Mouse (Mus musculus) urinary bladder, postnatal 0 days (tissue): ENCODE measurements around the gene Cd70. TPM values are rescaled to one million over a fixed set of nuclear protein-coding genes. Genes with fewer than 3 reads are reported as not detected.

ENCODE experiments used
- polyA plus RNA-seq: library from polyadenylated mRNA; unstranded; fragments of >200 nt; fragmentation: Nextera tagmentation; extraction: Ambion mirVana; gene quantifications from 2 replicates; pipeline ENCODE4 v1.2.1, GENCODE M21; 2015

Gene Cd70
- 0.20 TPM in 1 of 2 replicates, not detected in the other for polyA plus RNA-seq

DNA sequence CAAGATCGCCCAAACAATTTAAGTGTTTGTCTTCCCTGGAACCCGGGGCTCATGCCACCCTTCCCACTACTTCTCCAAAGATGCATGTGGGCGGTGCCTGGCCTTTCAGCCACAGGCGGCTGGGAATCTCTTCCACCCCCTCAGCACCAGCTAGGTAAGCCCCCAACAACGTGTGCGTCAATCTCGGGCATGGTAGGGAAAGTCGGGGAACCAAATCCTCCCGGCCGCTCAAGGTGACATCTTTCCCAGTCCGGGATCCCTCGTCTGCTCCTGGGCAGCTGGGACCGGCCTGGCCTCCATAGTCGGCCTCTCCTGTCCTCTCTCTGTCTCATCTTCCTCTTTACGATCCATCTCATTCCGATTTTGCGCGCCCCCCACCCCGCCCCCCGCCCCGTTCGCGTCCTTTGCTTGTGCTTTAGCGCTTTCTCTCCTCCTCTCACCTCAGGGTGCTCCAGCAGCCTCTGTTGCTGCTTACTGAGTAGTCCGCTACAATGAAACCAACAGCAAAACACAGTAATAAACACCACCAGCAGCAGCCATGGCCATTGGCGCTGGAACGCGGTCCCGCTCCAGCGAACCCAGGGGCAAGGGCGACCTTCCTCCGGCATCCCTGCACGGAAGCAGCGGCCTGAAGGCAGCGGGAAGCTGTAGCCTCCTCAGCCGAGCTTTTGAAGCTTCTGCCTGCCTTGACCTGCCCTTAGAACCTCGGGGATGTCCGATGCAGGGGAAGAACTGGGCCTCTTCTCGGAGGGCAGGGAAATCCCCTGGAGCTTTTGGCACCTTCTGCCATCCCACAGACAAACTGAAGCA lies at the start of gene Cd70:
TSS of gene Cd70 (minus strand) at position 784 of the 810 bp plus-strand sequence.

DNA sequence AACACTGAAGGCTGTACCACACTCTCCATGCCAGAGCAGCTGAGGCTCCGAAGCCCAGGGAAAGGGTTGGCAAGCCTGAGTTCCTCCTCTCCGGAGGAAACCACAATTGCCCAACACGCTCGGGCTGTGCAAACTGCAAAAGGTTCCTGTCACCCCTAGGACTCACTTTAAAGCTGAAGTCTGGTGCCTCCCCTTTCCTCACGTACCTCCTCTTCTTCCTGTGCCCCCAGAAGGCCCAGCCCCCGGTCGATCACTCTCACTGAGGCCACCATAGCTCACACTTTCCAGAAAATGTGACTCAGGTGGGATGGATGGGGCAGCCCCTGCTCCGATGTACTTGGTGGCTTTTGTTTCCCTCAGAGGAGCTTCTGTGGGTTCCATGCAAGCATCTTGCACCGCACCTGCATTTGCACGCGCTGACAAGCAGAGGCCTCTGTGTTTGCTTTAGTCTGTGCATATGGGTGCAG lies 44.5 kb upstream of the Cd70 start, which contains the start of gene Tnfsf14:
TSS of gene Tnfsf14 (minus strand) at position 137 of the 467 bp plus-strand sequence.

DNA sequence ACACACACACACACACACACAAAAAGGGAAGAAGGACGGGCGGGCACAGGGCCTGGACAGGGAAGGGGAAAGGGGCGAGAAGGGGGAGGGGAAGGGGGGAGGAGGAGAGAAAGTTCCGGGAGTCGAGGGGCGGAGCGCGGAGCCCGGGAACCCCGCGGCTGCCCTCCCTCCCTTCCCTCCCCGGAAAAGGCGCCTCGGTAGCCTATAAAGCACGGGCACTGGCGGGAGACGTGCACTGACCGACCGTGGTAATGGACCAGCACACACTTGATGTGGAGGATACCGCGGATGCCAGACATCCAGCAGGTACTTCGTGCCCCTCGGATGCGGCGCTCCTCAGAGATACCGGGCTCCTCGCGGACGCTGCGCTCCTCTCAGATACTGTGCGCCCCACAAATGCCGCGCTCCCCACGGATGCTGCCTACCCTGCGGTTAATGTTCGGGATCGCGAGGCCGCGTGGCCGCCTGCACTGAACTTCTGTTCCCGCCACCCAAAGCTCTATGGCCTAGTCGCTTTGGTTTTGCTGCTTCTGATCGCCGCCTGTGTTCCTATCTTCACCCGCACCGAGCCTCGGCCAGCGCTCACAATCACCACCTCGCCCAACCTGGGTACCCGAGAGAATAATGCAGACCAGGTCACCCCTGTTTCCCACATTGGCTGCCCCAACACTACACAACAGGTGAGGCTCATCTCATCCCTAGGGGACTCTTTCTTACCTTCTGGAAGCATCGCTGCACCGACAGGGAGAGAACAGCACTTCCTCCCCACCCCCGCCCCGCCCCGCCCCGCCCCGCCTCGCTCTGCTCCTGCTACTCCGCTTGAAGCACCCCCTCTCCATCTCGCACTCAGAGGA lies 44.2 kb downstream of the Cd70 start, which contains the start of gene Tnfsf9:
TSS of gene Tnfsf9 (plus strand) at position 145 of the 854 bp plus-strand sequence.

Other genes starting within 250 kb of the Cd70 start
- gene Mllt1, start 214.4 kb downstream of the Cd70 start, polyA plus RNA-seq, result 15.8 and 18.0 TPM in 2 replicates
- gene Acer1, start 167.7 kb downstream of the Cd70 start, polyA plus RNA-seq, result not detected in 2 replicates
- gene Clpp, start 159.5 kb downstream of the Cd70 start, polyA plus RNA-seq, result 84.4 and 98.9 TPM in 2 replicates
- gene Alkbh7, start 152.4 kb downstream of the Cd70 start, polyA plus RNA-seq, result 25.4 and 30.7 TPM in 2 replicates
- 0.30 and 1.0 TPM in 2 replicates for gene Pspn, start 149.8 kb downstream of the Cd70 start, polyA plus RNA-seq
- 37.8 and 42.8 TPM in 2 replicates for gene Gtf2f1, start 138.5 kb downstream of the Cd70 start, polyA plus RNA-seq
- gene Gm17949, start 138.3 kb downstream of the Cd70 start, polyA plus RNA-seq, result 0.22 and 0.35 TPM in 2 replicates
- gene Khsrp, start 118.3 kb downstream of the Cd70 start, polyA plus RNA-seq, result 19.1 and 23.0 TPM in 2 replicates
- not detected in 2 replicates for gene Slc25a41, start 108.1 kb downstream of the Cd70 start, polyA plus RNA-seq
- 15.0 and 16.8 TPM in 2 replicates for gene Crb3, start 90.7 kb downstream of the Cd70 start, polyA plus RNA-seq
- gene Slc25a23, start 89.9 kb downstream of the Cd70 start, polyA plus RNA-seq, result 8.5 and 9.0 TPM in 2 replicates
- gene Dennd1c, start 71.3 kb downstream of the Cd70 start, polyA plus RNA-seq, result 1.1 and 3.1 TPM in 2 replicates
- 6.7 and 8.1 TPM in 2 replicates for gene Tubb4a, start 62.0 kb downstream of the Cd70 start, polyA plus RNA-seq
- gene Tnfsf9, start 44.5 kb downstream of the Cd70 start, polyA plus RNA-seq, result 5.6 and 6.2 TPM in 2 replicates
- 0.08 and 0.65 TPM in 2 replicates for gene Tnfsf14, start 44.4 kb upstream of the Cd70 start, polyA plus RNA-seq
- 24.9 and 30.2 TPM in 2 replicates for gene C3, start 78.4 kb upstream of the Cd70 start, polyA plus RNA-seq
- gene Gpr108, start 98.7 kb upstream of the Cd70 start, polyA plus RNA-seq, result 35.5 and 36.8 TPM in 2 replicates
- 37.0 and 40.2 TPM in 2 replicates for gene Trip10, start 99.7 kb upstream of the Cd70 start, polyA plus RNA-seq
- gene Vav1, start 129.3 kb upstream of the Cd70 start, polyA plus RNA-seq, result 1.7 and 5.3 TPM in 2 replicates
- gene Adgre1, start 208.9 kb upstream of the Cd70 start, polyA plus RNA-seq, result 8.1 and 9.9 TPM in 2 replicates